Mouse (Mus musculus): Measurements from ENCODE around the gene Pck1.
A peak's percentile ranks its signal among the peaks of the same experiment; 100 is the strongest.

Pck1 gene

DNA sequence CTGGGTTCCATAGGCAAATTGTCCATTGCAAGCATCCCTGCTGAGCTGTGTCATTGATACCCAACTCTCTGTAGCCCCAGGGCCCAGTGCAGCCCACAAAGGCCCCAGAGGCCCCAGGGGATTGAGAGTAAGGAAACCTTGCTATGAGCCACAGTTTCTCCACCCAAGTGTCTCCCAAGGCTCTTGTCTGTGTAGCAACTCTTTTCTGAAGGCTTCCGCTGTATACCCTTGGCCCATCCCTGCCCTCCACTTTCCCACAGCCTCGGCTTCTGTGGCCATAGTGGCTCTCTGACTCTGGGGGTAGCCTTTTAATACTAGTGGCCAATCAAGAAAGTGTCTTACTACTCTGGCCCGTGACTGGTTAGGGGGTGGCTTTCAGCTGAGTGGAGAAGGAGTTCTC is 50.9 kb downstream of the Pck1 start:
- DNase-seq (ENCODE audit: low spot score in 2 of 2) = no peak

DNA sequence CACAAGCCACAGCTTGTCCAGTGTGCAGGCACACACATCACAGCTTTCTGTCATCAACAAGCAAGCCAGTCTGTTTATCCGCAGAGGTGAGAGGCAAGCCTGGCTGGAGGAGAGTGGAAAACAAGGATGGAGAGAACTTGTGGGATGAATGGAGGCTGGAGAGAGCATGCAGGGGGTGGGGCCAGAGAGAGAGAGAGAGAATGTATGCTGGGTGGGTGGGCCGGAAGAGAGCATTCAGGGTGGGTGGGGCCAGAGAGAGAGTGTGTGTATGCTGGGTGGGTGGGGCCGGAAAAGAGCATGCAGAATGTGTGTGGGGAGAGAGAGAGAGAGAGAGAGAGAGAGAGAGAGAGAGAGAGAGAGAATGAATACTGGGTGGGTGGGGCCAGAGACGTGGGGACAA is 51.8 kb downstream of the Pck1 start:
- DNase-seq (ENCODE audit: low spot score in 2 of 2) = no peak

DNA sequence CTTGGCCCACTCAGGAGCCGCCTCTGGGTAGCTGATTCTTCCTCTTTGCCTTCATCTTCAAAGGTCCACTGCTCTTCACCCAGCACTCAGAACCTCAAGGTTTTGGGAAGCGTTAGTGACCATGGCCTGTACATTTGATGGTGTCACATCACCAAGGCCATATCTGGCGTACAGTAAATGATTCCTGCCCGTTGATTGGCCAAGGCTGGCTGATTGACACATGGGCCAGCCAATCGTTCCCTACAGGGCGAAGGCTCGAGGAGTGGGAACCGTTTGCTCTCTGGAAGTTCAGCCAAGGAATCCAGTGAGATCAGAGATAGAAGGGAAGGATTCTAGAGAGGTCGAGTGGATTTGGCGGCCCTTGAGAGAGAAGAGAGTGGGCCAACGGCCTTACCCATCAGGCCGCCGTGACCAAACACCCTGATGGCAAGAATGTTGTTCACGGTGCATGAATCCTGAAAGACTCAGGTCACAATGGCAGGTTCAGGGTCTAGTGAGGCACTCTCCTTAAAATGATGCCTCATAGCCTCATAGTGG is 52.8 kb downstream of the Pck1 start:
- peak in 1 of 2 experiments; percentile 4 for DNase-seq (ENCODE audit: low spot score in 2 of 2)

- DNase-seq (ENCODE audit: low spot score in 2 of 2) = no peak
Observed at GRCm38 (mm10) chr2:173207051-173207450, 54.2 kb downstream of the Pck1 start.
